Mouse (Mus musculus): ENCODE results near the gene Csnk2a1. TPM values are rescaled to one million over a fixed set of nuclear protein-coding genes. Genes with fewer than 3 reads are reported as not detected.

Csnk2a1 gene
- total and polyA plus RNA-seq, 3 experiments = 88.5 to 130 TPM; not detected in 1

GRCm38 (mm10) chr2:152189213-152189612 is 37.4 kb upstream of the Csnk2a1 start:
- TF ChIP-seq RCOR1 (IDR thresholded peaks at IDR 0.05; ENCODE audit: low read depth, low read length) = no peak
- TF ChIP-seq ETS1 (IDR thresholded peaks at IDR 0.05; ENCODE audit: low read depth, low read length) = no peak
- no peak for TF ChIP-seq NELFE (IDR thresholded peaks at IDR 0.05; ENCODE audit: low read depth, low read length)
- no peak for TF ChIP-seq ELF1 (IDR thresholded peaks at IDR 0.05; ENCODE audit: low read depth, low read length)
- TF ChIP-seq SIN3A (IDR thresholded peaks at IDR 0.05; ENCODE audit: low read length) = no peak
- TF ChIP-seq CHD1 (IDR thresholded peaks at IDR 0.05; ENCODE audit: low read depth, low read length) = no peak
- TF ChIP-seq POLR2A (IDR thresholded peaks at IDR 0.05; ENCODE audit: control insufficient read depth in 1 of 2, insufficient read depth in 1 of 2, low read depth in 1 of 2, low read length in 2 of 2, poor library complexity in 1 of 2) = no peak
- no peak for TF ChIP-seq EP300 (IDR thresholded peaks at IDR 0.05; ENCODE audit: low read depth in 1 of 2, low read length in 2 of 2)
- no peak for TF ChIP-seq KAT2A (conservative IDR thresholded peaks at IDR 0.05; ENCODE audit: low read depth, low read length)
- Histone ChIP-seq H3K27me3 (ENCODE audit: control insufficient read depth in 1 of 2, insufficient read depth in 2 of 2, low read length in 2 of 2) (peaks cover 0 to 1% of the 10 kb centered on the region in 2 experiments; a peak in 1 of 4 replicates), H3K4me1 (ENCODE audit: control insufficient read depth in 1 of 2, insufficient read depth in 2 of 2, low read length in 2 of 2) (peaks cover 2 to 14% of the 10 kb centered on the region in 2 experiments; a peak in 3 of 4 replicates), H3K27ac (ENCODE audit: control insufficient read depth, low read depth, low read length) (no peak overlapping the region), H3K79me2 (ENCODE audit: control insufficient read depth, insufficient read depth, low read length, poor library complexity) (no peaks in the 10 kb centered on the region), H3K9ac (ENCODE audit: control insufficient read depth, low read depth, low read length, poor library complexity, severe bottlenecking) (no peak overlapping the region), H3K36me3 (ENCODE audit: control insufficient read depth in 1 of 2, insufficient read depth in 2 of 2, low read length in 2 of 2) (no peaks in the 10 kb centered on the region), H3K4me3 (ENCODE audit: control insufficient read depth in 1 of 2, insufficient read depth in 1 of 2, low read depth in 2 of 2, low read length in 2 of 2) (no peak overlapping the region), H3K9me3 (replicated peaks; ENCODE audit: insufficient read depth, low read length) (no peaks in the 10 kb centered on the region)
- DNase-seq (ENCODE audit: low read depth, low spot score) = no peak

- Histone ChIP-seq H3K36me3 (ENCODE audit: control insufficient read depth in 1 of 2, insufficient read depth in 2 of 2, low read length in 2 of 2) (no peaks in the 10 kb centered on the region), H3K27me3 (ENCODE audit: control insufficient read depth in 1 of 2, insufficient read depth in 2 of 2, low read length in 2 of 2) (peaks cover 0 to 1% of the 10 kb centered on the region in 2 experiments; a peak in 1 of 4 replicates), H3K4me3 (ENCODE audit: control insufficient read depth in 1 of 2, insufficient read depth in 1 of 2, low read depth in 2 of 2, low read length in 2 of 2) (no peak overlapping the region), H3K27ac (ENCODE audit: control insufficient read depth, low read depth, low read length) (no peak overlapping the region), H3K4me1 (ENCODE audit: control insufficient read depth in 1 of 2, insufficient read depth in 2 of 2, low read length in 2 of 2) (peaks cover 4 to 18% of the 10 kb centered on the region in 2 experiments; a peak in 3 of 4 replicates), H3K79me2 (ENCODE audit: control insufficient read depth, insufficient read depth, low read length, poor library complexity) (no peaks in the 10 kb centered on the region), H3K9me3 (replicated peaks; ENCODE audit: insufficient read depth, low read length) (no peaks in the 10 kb centered on the region), H3K9ac (ENCODE audit: control insufficient read depth, low read depth, low read length, poor library complexity, severe bottlenecking) (no peak overlapping the region)
- TF ChIP-seq CHD1 (IDR thresholded peaks at IDR 0.05; ENCODE audit: low read depth, low read length) = no peak
- no peak for TF ChIP-seq EP300 (IDR thresholded peaks at IDR 0.05; ENCODE audit: low read depth in 1 of 2, low read length in 2 of 2)
- no peak for TF ChIP-seq ZKSCAN1 (IDR thresholded peaks at IDR 0.05; ENCODE audit: low read depth, low read length)
- no peak for TF ChIP-seq ELF1 (IDR thresholded peaks at IDR 0.05; ENCODE audit: low read depth, low read length)
- no peak for TF ChIP-seq MYC (IDR thresholded peaks at IDR 0.05; ENCODE audit: low read depth, low read length)
- no peak for TF ChIP-seq POLR2A (IDR thresholded peaks at IDR 0.05; ENCODE audit: control insufficient read depth in 1 of 2, insufficient read depth in 1 of 2, low read depth in 1 of 2, low read length in 2 of 2, poor library complexity in 1 of 2)
- TF ChIP-seq MEF2A (IDR thresholded peaks at IDR 0.05; ENCODE audit: extremely low read depth, insufficient replicate concordance, low read depth, low read length, poor library complexity, severe bottlenecking) = no peak
- no peak for TF ChIP-seq RCOR1 (IDR thresholded peaks at IDR 0.05; ENCODE audit: low read depth, low read length)
- no peak for TF ChIP-seq MYB (IDR thresholded peaks at IDR 0.05; ENCODE audit: low read depth, low read length)
- TF ChIP-seq UBTF (IDR thresholded peaks at IDR 0.05; ENCODE audit: borderline replicate concordance, insufficient read depth, low read depth, low read length) = no peak
- TF ChIP-seq CTCF (IDR thresholded peaks at IDR 0.05 in 2 of 3, conservative IDR thresholded peaks at IDR 0.05 in 1 of 3; ENCODE audit: control insufficient read depth in 1 of 3, insufficient read depth in 1 of 3, low read depth in 2 of 3, low read length in 3 of 3, poor library complexity in 1 of 3, severe bottlenecking in 1 of 3) = no peak
- no peak for TF ChIP-seq TAL1 (IDR thresholded peaks at IDR 0.05; ENCODE audit: low read length)
- no peak for TF ChIP-seq NELFE (IDR thresholded peaks at IDR 0.05; ENCODE audit: low read depth, low read length)
- TF ChIP-seq POLR2AphosphoS2 (IDR thresholded peaks at IDR 0.05; ENCODE audit: low read length) = no peak
- no peak for TF ChIP-seq KAT2A (conservative IDR thresholded peaks at IDR 0.05; ENCODE audit: low read depth, low read length)
- DNase-seq (ENCODE audit: low read depth, low spot score) = no peak
Measured at GRCm38 (mm10) chr2:152189640-152190039, 37.0 kb upstream of the Csnk2a1 start.

All from MEL (cell line).